ENCODE assay signal across 13 mouse cellular contexts in genomic region chr19:53256991-53257594, GRCm38 (mm10). TPM values are rescaled to one million over a fixed set of nuclear protein-coding genes. Genes with fewer than 3 reads are reported as not detected.
DNase-seq lines count a peak whose midpoint lies in the region; ATAC-seq and TF ChIP-seq lines count a peak whose summit lies in the region.
"Had no signal": no experiment of that assay in that cellular context is flagged by ENCODE, and none has a peak within 500 bp of the region (broad histone marks: within the 10 kb centered on the region; RNA-seq: fewer than 3 reads in every experiment).

No protein-coding gene starts in this region.

- H3K27ac ChIP-seq in kidney, embryonic 15.5 days: no peak overlapping the region
- no peak overlapping the region for H3K27ac ChIP-seq in intestine, embryonic 16.5 days (ENCODE audit: low read length)
- H3K27ac ChIP-seq in spleen, adult 2 months (ENCODE audit: insufficient read depth, low read length): peak overlapping the region; percentile 48; the same call in 1 of the 2 replicates
- H3K27ac ChIP-seq: hindbrain, embryonic 14.5 days; layer of hippocampus, adult 2 months; neural tube, embryonic 15.5 days had no signal

- no peaks in the 10 kb centered on the region for H3K27me3 ChIP-seq in kidney, embryonic 15.5 days
- peaks cover 10% of the 10 kb centered on the region for H3K27me3 ChIP-seq in erythroblast, embryonic 14.5 days (ENCODE audit: control insufficient read depth)
- H3K27me3 ChIP-seq in intestine, embryonic 16.5 days (replicated peaks; ENCODE audit: control insufficient read depth, insufficient read depth, low read length): no peaks in the 10 kb centered on the region
- no peaks in the 10 kb centered on the region for H3K27me3 ChIP-seq in spleen, adult 2 months (ENCODE audit: control insufficient read depth, insufficient read depth, low read length)
- H3K27me3 ChIP-seq: neural tube, embryonic 15.5 days had no signal

- WGBS in kidney, embryonic 15.5 days: 82% methylated on average over 7 of the region's 7 CpGs
- WGBS in intestine, embryonic 16.5 days: 72% methylated on average over 7 of the region's 7 CpGs
- 59% methylated on average over 7 of the region's 7 CpGs for WGBS in spleen, adult 2 months

- H3K36me3 ChIP-seq in kidney, embryonic 15.5 days: no peaks in the 10 kb centered on the region
- peaks cover 39% of the 10 kb centered on the region for H3K36me3 ChIP-seq in erythroblast, embryonic 14.5 days (ENCODE audit: control insufficient read depth)
- H3K36me3 ChIP-seq in intestine, embryonic 16.5 days (ENCODE audit: control insufficient read depth, insufficient read depth, low read length): no peaks in the 10 kb centered on the region
- H3K36me3 ChIP-seq in spleen, adult 2 months (ENCODE audit: control insufficient read depth, insufficient read depth, low read length): no peaks in the 10 kb centered on the region
- H3K36me3 ChIP-seq: neural tube, embryonic 15.5 days had no signal

- DNase-seq in kidney, postnatal 14 days: no peak
- DNase-seq in spleen, adult 2 months (ENCODE audit: low read depth in 1 of 2, low spot score in 2 of 2): no peak
- DNase-seq in adrenal gland, postnatal 4 days (ENCODE audit: low spot score in 2 of 2): no peak
- no peak for DNase-seq in embryo, embryonic 10 days (ENCODE audit: low spot score)
- DNase-seq in kidney, adult 18-20 months: no peak
- DNase-seq: thymus, postnatal 14 days had no signal

- no peak overlapping the region for H3K4me2 ChIP-seq in kidney, embryonic 15.5 days
- no peak overlapping the region for H3K4me2 ChIP-seq in intestine, embryonic 16.5 days (ENCODE audit: low read depth, low read length)
- H3K4me2 ChIP-seq: hindbrain, embryonic 14.5 days; neural tube, embryonic 15.5 days had no signal

- no peaks in the 10 kb centered on the region for H3K4me1 ChIP-seq in kidney, embryonic 15.5 days
- H3K4me1 ChIP-seq in erythroblast, embryonic 14.5 days (ENCODE audit: control insufficient read depth): peaks cover 91% of the 10 kb centered on the region
- peaks cover 10% of the 10 kb centered on the region for H3K4me1 ChIP-seq in intestine, embryonic 16.5 days (ENCODE audit: control insufficient read depth, insufficient read depth, low read length)
- no peaks in the 10 kb centered on the region for H3K4me1 ChIP-seq in spleen, adult 2 months (ENCODE audit: control insufficient read depth, insufficient read depth, insufficient read length)
- H3K4me1 ChIP-seq: neural tube, embryonic 15.5 days had no signal

- ATAC-seq in kidney, embryonic 15.5 days (replicated peaks; ENCODE audit: low FRiP score): peak; percentile 78
- ATAC-seq in intestine, embryonic 16.5 days: peak; percentile 63
- ATAC-seq: forebrain, embryonic 14.5 days had no signal

- H3K9me3 ChIP-seq in kidney, embryonic 15.5 days (replicated peaks): no peaks in the 10 kb centered on the region
- peaks cover 7% of the 10 kb centered on the region for H3K9me3 ChIP-seq in erythroblast, embryonic 14.5 days (ENCODE audit: control insufficient read depth, low read length)
- H3K9me3 ChIP-seq in intestine, embryonic 16.5 days (ENCODE audit: control insufficient read depth, low read length): no peaks in the 10 kb centered on the region
- H3K9me3 ChIP-seq: neural tube, embryonic 15.5 days had no signal

- H3K4me3 ChIP-seq in kidney, embryonic 15.5 days (replicated peaks): no peak overlapping the region
- peak overlapping the region; percentile 59 for H3K4me3 ChIP-seq in erythroblast, embryonic 14.5 days (replicated peaks)
- H3K4me3 ChIP-seq in intestine, embryonic 16.5 days (ENCODE audit: low read length): no peak overlapping the region
- H3K4me3 ChIP-seq in spleen, adult 2 months (ENCODE audit: extremely low read depth, insufficient read depth, insufficient read length): no peak overlapping the region
- H3K4me3 ChIP-seq: layer of hippocampus, adult 2 months; neural tube, embryonic 15.5 days had no signal

- H3K9ac ChIP-seq in kidney, embryonic 15.5 days: no peak overlapping the region
- H3K9ac ChIP-seq in intestine, embryonic 16.5 days (ENCODE audit: low read depth, low read length): no peak overlapping the region
- H3K9ac ChIP-seq: hindbrain, embryonic 14.5 days; neural tube, embryonic 15.5 days had no signal

- no peak for TF ChIP-seq CTCF in spleen, adult 2 months (IDR thresholded peaks at IDR 0.05; ENCODE audit: extremely low read depth, insufficient read depth, insufficient read length, insufficient replicate concordance)

- TF ChIP-seq POLR2A in spleen, adult 2 months (IDR thresholded peaks at IDR 0.05; ENCODE audit: low read depth, low read length): no peak

RNA-seq across cellular contexts. Expression of gene Mxi1, which starts 53.2 kb away (rescaled TPM):
- polyA plus RNA-seq in kidney, embryonic 15.5 days (2015; fragmentation: Nextera tagmentation; extraction: Ambion mirVana): 37.3 and 40.2 TPM in 2 replicates
- 12.9 and 14.0 TPM in 2 replicates for polyA plus RNA-seq in erythroblast, embryonic 14.5 days (2012)
- polyA plus RNA-seq in intestine, embryonic 16.5 days (2015; fragmentation: Nextera tagmentation; extraction: Ambion mirVana): 10.3 and 12.9 TPM in 2 replicates
- polyA plus RNA-seq in spleen, adult 2 months (2012; rRNA removed): 10.9 and 12.7 TPM in 2 replicates
- total RNA-seq in adrenal gland, postnatal 4 days (2021): 10 to 100 TPM; 38.1 to 40.5 TPM
